Mouse (Mus musculus): ENCODE measurements around the gene Usb1. TPM values are rescaled to one million over a fixed set of nuclear protein-coding genes. Genes with fewer than 3 reads are reported as not detected.

The Usb1 gene
- polyA plus RNA-seq, 1 experiment from 2014 or later, result 40.4 TPM

Other genes starting within 250 kb of the Usb1 start
- 22.7 and 27.0 TPM in 2 replicates for gene Kifc3, start 129.5 kb upstream of the Usb1 start, polyA plus RNA-seq (2015; fragmentation: Nextera tagmentation; extraction: Ambion mirVana)
- 0.25 and 0.99 TPM in 2 replicates for gene Cngb1, start 25.7 kb upstream of the Usb1 start, polyA plus RNA-seq (2015; fragmentation: Nextera tagmentation; extraction: Ambion mirVana)
- gene Tepp, start 21.7 kb upstream of the Usb1 start, polyA plus RNA-seq (2015; fragmentation: Nextera tagmentation; extraction: Ambion mirVana), result 0.63 and 0.64 TPM in 2 replicates
- 8.2 and 9.4 TPM in 2 replicates for gene Zfp319, start 334 bp upstream of the Usb1 start, polyA plus RNA-seq (2015; fragmentation: Nextera tagmentation; extraction: Ambion mirVana)
- gene Mmp15, start 20.0 kb downstream of the Usb1 start, polyA plus RNA-seq (2015; fragmentation: Nextera tagmentation; extraction: Ambion mirVana), result 18.1 and 20.4 TPM in 2 replicates
- gene Cfap20, start 102.6 kb downstream of the Usb1 start, polyA plus RNA-seq (2015; fragmentation: Nextera tagmentation; extraction: Ambion mirVana), result 143 and 150 TPM in 2 replicates
- gene Csnk2a2, start 157.8 kb downstream of the Usb1 start, polyA plus RNA-seq (2015; fragmentation: Nextera tagmentation; extraction: Ambion mirVana), result 9.6 and 11.3 TPM in 2 replicates
- gene Ccdc113, start 201.8 kb downstream of the Usb1 start, polyA plus RNA-seq (2015; fragmentation: Nextera tagmentation; extraction: Ambion mirVana), result 2.7 and 3.0 TPM in 2 replicates
- gene Prss54, start 244.1 kb downstream of the Usb1 start, polyA plus RNA-seq (2015; fragmentation: Nextera tagmentation; extraction: Ambion mirVana), result not detected in 2 replicates

Data from lung, embryonic 15.5 days (tissue).